Mouse (Mus musculus) CH12.LX (cell line): ENCODE measurements around the gene Itgb4. TPM values are rescaled to one million over a fixed set of nuclear protein-coding genes. Genes with fewer than 3 reads are reported as not detected.
A peak's percentile ranks its signal among the peaks of the same experiment; 100 is the strongest.

Experiments used
- DNase-seq: peaks from one replicate; pipeline ENCODE4 v3.0.0-alpha.2; 2013; ENCODE audit errors: extremely low read depth
- H3K27ac ChIP-seq: 2 replicates; pipeline ENCODE4 v1.5.1; 2012; ENCODE audit warnings: low read depth, mild to moderate bottlenecking, control low read depth, moderate library complexity; ENCODE audit not compliant: insufficient read depth
- H3K27me3 ChIP-seq: replicated peaks from 2 replicates; pipeline ENCODE3; 2012; ENCODE audit warnings: inconsistent platforms
- H3K36me3 ChIP-seq, 2 experiments: replicated peaks in 1 of 2; 2 replicates each; pipeline versions ENCODE3 to v1.6.1; 2012; ENCODE audit warnings: inconsistent platforms in 1 of 2, low read length in 1 of 2, mild to moderate bottlenecking in 1 of 2, mixed read lengths in 1 of 2, moderate library complexity in 1 of 2; ENCODE audit not compliant: control insufficient read depth in 1 of 2, insufficient read depth in 1 of 2
- H3K4me1 ChIP-seq, 2 experiments: 2 replicates each; pipeline ENCODE4 v1.6.1; 2012; ENCODE audit warnings: inconsistent platforms in 1 of 2, moderate library complexity in 1 of 2; ENCODE audit not compliant: insufficient read depth in 2 of 2, control insufficient read depth in 1 of 2
- H3K4me2 ChIP-seq: 2 replicates; pipeline ENCODE4 v1.6.1; 2012; ENCODE audit warnings: low read depth, mild to moderate bottlenecking, control low read depth; ENCODE audit not compliant: poor library complexity, insufficient read depth, severe bottlenecking
- H3K4me3 ChIP-seq, 3 experiments: fragments of 150-350 bp in 1 of 3; sonication (generic) in 1 of 3; replicated peaks in 1 of 3; 2 replicates each; pipeline versions ENCODE3 to v1.5.1; 2011 to 2012; ENCODE audit warnings: low read depth in 2 of 3, low read length in 2 of 3, mild to moderate bottlenecking in 2 of 3, moderate library complexity in 2 of 3, control low read depth in 1 of 3, improper control_type of control experiment in 1 of 3, inconsistent platforms in 1 of 3, mixed read lengths in 1 of 3; ENCODE audit not compliant: poor library complexity in 1 of 3
- H3K79me2 ChIP-seq: replicated peaks from 2 replicates; pipeline ENCODE4 v1.6.1; 2012; ENCODE audit warnings: mild to moderate bottlenecking, moderate library complexity; ENCODE audit not compliant: control insufficient read depth, poor library complexity, insufficient read depth, severe bottlenecking; ENCODE audit errors: extremely low read depth
- H3K9ac ChIP-seq: 2 replicates; pipeline ENCODE4 v1.6.1; 2012; ENCODE audit warnings: low read depth, mild to moderate bottlenecking, control low read depth, moderate library complexity; ENCODE audit not compliant: insufficient read depth
- H3K9me3 ChIP-seq: replicated peaks from 2 replicates; pipeline ENCODE3; 2012; ENCODE audit warnings: low read length, inconsistent platforms, mixed read lengths
- BHLHE40 ChIP-seq: IDR thresholded peaks from 2 replicates; pipeline ENCODE4 v1.6.1; 2011; ENCODE audit warnings: mild to moderate bottlenecking, low read depth, low read length, improper control_type of control experiment
- CHD1 ChIP-seq: IDR thresholded peaks from 2 replicates; pipeline ENCODE4 v1.6.1; 2012; ENCODE audit warnings: low read depth, low read length, improper control_type of control experiment, inconsistent platforms
- CHD2 ChIP-seq: IDR thresholded peaks from 2 replicates; pipeline ENCODE4 v1.6.1; 2011; ENCODE audit warnings: low read length, improper control_type of control experiment
- ELF1 ChIP-seq: IDR thresholded peaks from 2 replicates; pipeline ENCODE4 v1.6.1; 2014; ENCODE audit warnings: low read depth, mild to moderate bottlenecking, inconsistent platforms, low read length, improper control_type of control experiment
- EP300 ChIP-seq: IDR thresholded peaks from 2 replicates; pipeline ENCODE4 v1.6.1; 2011; ENCODE audit warnings: low read length, improper control_type of control experiment
- GABPA ChIP-seq: IDR thresholded peaks from 2 replicates; pipeline ENCODE4 v1.6.1; 2012; ENCODE audit warnings: low read depth, low read length, improper control_type of control experiment, inconsistent platforms; ENCODE audit not compliant: insufficient replicate concordance
- JUND ChIP-seq: conservative IDR thresholded peaks from 2 replicates; pipeline ENCODE4 v1.6.1; 2011; ENCODE audit warnings: low read depth, low read length, improper control_type of control experiment
- KAT2A ChIP-seq: IDR thresholded peaks from 2 replicates; pipeline ENCODE4 v1.6.1; 2012; ENCODE audit warnings: low read length, improper control_type of control experiment, inconsistent platforms; ENCODE audit not compliant: insufficient replicate concordance
- MAFK ChIP-seq: IDR thresholded peaks from 2 replicates; pipeline ENCODE4 v1.6.1; 2011; ENCODE audit warnings: low read length, improper control_type of control experiment; ENCODE audit not compliant: insufficient replicate concordance
- MAX ChIP-seq: IDR thresholded peaks from 2 replicates; pipeline ENCODE4 v1.6.1; 2011; ENCODE audit warnings: low read length, improper control_type of control experiment
- MAZ ChIP-seq: IDR thresholded peaks from 2 replicates; pipeline ENCODE4 v1.6.1; 2012; ENCODE audit warnings: low read depth, mild to moderate bottlenecking, inconsistent platforms, low read length, improper control_type of control experiment, moderate library complexity
- MEF2A ChIP-seq: IDR thresholded peaks from 2 replicates; pipeline ENCODE4 v1.6.1; 2014; ENCODE audit warnings: low read depth, mild to moderate bottlenecking, inconsistent platforms, low read length, improper control_type of control experiment, borderline replicate concordance
- MXI1 ChIP-seq: IDR thresholded peaks from 2 replicates; pipeline ENCODE4 v1.6.1; 2011; ENCODE audit warnings: mild to moderate bottlenecking, low read depth, low read length, improper control_type of control experiment
- MYC ChIP-seq: IDR thresholded peaks from 2 replicates; pipeline ENCODE4 v1.6.1; 2011; ENCODE audit warnings: low read depth, mild to moderate bottlenecking, improper control_type of control experiment, low read length
- NELFE ChIP-seq: IDR thresholded peaks from 2 replicates; pipeline ENCODE4 v1.6.1; 2011; ENCODE audit warnings: low read depth, low read length, improper control_type of control experiment
- NRF1 ChIP-seq: IDR thresholded peaks from 2 replicates; pipeline ENCODE4 v1.6.1; 2014; ENCODE audit warnings: low read depth, mild to moderate bottlenecking, inconsistent platforms, low read length, improper control_type of control experiment, moderate library complexity
- PAX5 ChIP-seq: IDR thresholded peaks from 2 replicates; pipeline ENCODE4 v1.6.1; 2012; ENCODE audit warnings: low read length, inconsistent platforms, mixed read lengths
- POLR2A ChIP-seq: IDR thresholded peaks from 2 replicates; pipeline ENCODE4 v1.6.1; 2011; ENCODE audit warnings: low read depth, mild to moderate bottlenecking, improper control_type of control experiment, low read length
- POLR2AphosphoS2 ChIP-seq: IDR thresholded peaks from 2 replicates; pipeline ENCODE4 v1.6.1; 2011; ENCODE audit warnings: low read depth, low read length, improper control_type of control experiment
- RAD21 ChIP-seq: IDR thresholded peaks from 2 replicates; pipeline ENCODE4 v1.6.1; 2011; ENCODE audit warnings: low read depth, mild to moderate bottlenecking, low read length, improper control_type of control experiment, moderate library complexity
- RCOR1 ChIP-seq: conservative IDR thresholded peaks from 2 replicates; pipeline ENCODE4 v1.6.1; 2012; ENCODE audit warnings: low read depth, mild to moderate bottlenecking, inconsistent platforms, low read length, improper control_type of control experiment
- SIN3A ChIP-seq: IDR thresholded peaks from 2 replicates; pipeline ENCODE4 v1.6.1; 2012; ENCODE audit warnings: low read length, improper control_type of control experiment, inconsistent platforms
- TBP ChIP-seq: conservative IDR thresholded peaks from 2 replicates; pipeline ENCODE4 v1.6.1; 2011; ENCODE audit warnings: low read depth, low read length, improper control_type of control experiment
- TCF12 ChIP-seq: IDR thresholded peaks from 2 replicates; pipeline ENCODE4 v1.6.1; 2014; ENCODE audit warnings: low read depth, mild to moderate bottlenecking, inconsistent platforms, low read length, improper control_type of control experiment
- UBTF ChIP-seq: IDR thresholded peaks from 2 replicates; pipeline ENCODE4 v1.6.1; 2012; ENCODE audit warnings: low read depth, mild to moderate bottlenecking, inconsistent platforms, low read length, improper control_type of control experiment, moderate library complexity
- USF1 ChIP-seq: IDR thresholded peaks from 2 replicates; pipeline ENCODE4 v1.6.1; 2014; ENCODE audit warnings: low read depth, mild to moderate bottlenecking, inconsistent platforms, low read length, improper control_type of control experiment
- USF2 ChIP-seq: conservative IDR thresholded peaks from 2 replicates; pipeline ENCODE4 v1.6.1; 2011; ENCODE audit warnings: low read depth, low read length, improper control_type of control experiment
- ZC3H11A ChIP-seq: IDR thresholded peaks from 2 replicates; pipeline ENCODE4 v1.6.1; 2012; ENCODE audit warnings: low read depth, mild to moderate bottlenecking, inconsistent platforms, low read length, improper control_type of control experiment
- ZKSCAN1 ChIP-seq: IDR thresholded peaks from 2 replicates; pipeline ENCODE4 v1.6.1; 2012; ENCODE audit warnings: low read depth, inconsistent platforms, low read length, improper control_type of control experiment, borderline replicate concordance
- ZMIZ1 ChIP-seq: IDR thresholded peaks from 2 replicates; pipeline ENCODE4 v1.6.1; 2012; ENCODE audit warnings: low read depth, mild to moderate bottlenecking, inconsistent platforms, low read length, improper control_type of control experiment
- ZNF384 ChIP-seq: IDR thresholded peaks from 2 replicates; pipeline ENCODE4 v1.6.1; 2012; ENCODE audit warnings: low read depth, low read length, improper control_type of control experiment, inconsistent platforms
- dilution Hi-C: fragments of 300-500 bp; cut with MboI; formaldehyde crosslinking; loops from 2 replicates; pipeline ENCODE4 v1.14.3; 2020; ENCODE audit warnings: low sequenced_read_pairs; ENCODE audit not compliant: extremely low pct_unique_long_range_greater_than_20kb, extremely low pct_ligation_motif_present
- in situ Hi-C: fragments of 300-500 bp; cut with MboI; formaldehyde crosslinking; loops from 3 replicates; pipeline ENCODE4 v1.14.3; 2019; ENCODE audit warnings: low sequenced_read_pairs, low pct_ligation_motif_present, low pct_unique_long_range_greater_than_20kb, mixed read lengths
- polyA plus RNA-seq: library from polyadenylated mRNA; unstranded; fragments of >175 nt; gene quantifications from 2 replicates; pipeline ENCODE4 v1.2.1, GENCODE M21; 2012; ENCODE audit warnings: low read depth; ENCODE audit not compliant: insufficient read length
- total RNA-seq, 2 experiments: library from RNA; depleted of rRNA; stranded (reverse); fragments of 300-350 nt in 1 of 2; fragments of >200 nt in 1 of 2; gene quantifications; 2 replicates each; pipeline ENCODE4 v1.2.3; 2012 to 2014

Gene Itgb4
- total and polyA plus RNA-seq, 3 experiments: 0.42 to 6.3 (median 0.59) TPM

GRCm38 (mm10) chr11:116030088-116030897 lies 55.8 kb downstream of the Itgb4 start, which contains the start of gene Unk (continued):
- TF ChIP-seq ZKSCAN1 (no peak), NRF1 (peak; percentile 96), NELFE (peak; percentile 70), MYC (peak; percentile 94)

GRCm38 (mm10) chr11:116030898-116031845 lies 56.7 kb downstream of the Itgb4 start:
- Histone ChIP-seq H3K36me3 (peaks cover 4 to 25% of the 10 kb centered on the region in 2 experiments), H3K9me3 (no peaks in the 10 kb centered on the region), H3K27me3 (peaks cover 17% of the 10 kb centered on the region), H3K4me1 (peaks cover 5 to 36% of the 10 kb centered on the region in 2 experiments; a peak in 3 of 4 replicates), H3K4me2 (peak overlapping the region; percentile 70), H3K4me3 (peak overlapping the region; percentile 67 to 100 (median 74)), H3K9ac (peak overlapping the region; percentile 94), H3K27ac (peak overlapping the region; percentile 88), H3K79me2 (peaks cover 54% of the 10 kb centered on the region)
- in situ Hi-C loops: loop anchor here (5.0 kb wide), 1 partner anchor 36 kb away; no protein-coding TSS in a partner anchor
- dilution Hi-C loops: no loop called here
- peak; percentile 84 for DNase-seq
- TF ChIP-seq JUND (peak; percentile 98), ELF1 (0 out of 2 replicates have a peak, but pooled peaks have one; percentile 8), CHD2 (no peak), NRF1 (peak; percentile 38; the same call in 1 of the 2 replicates), ZMIZ1 (peak; percentile 69), MAFK (no peak), USF1 (no peak), MEF2A (peak; percentile 55; the same call in 1 of the 2 replicates), MYC (no peak; the same call in 1 of the 2 replicates), TBP (peak; percentile 68), EP300 (peak; percentile 66; the same call in 1 of the 2 replicates), ZNF384 (no peak), PAX5 (no peak), RCOR1 (peak; percentile 64; the same call in 1 of the 2 replicates), POLR2AphosphoS2 (no peak), UBTF (peak; percentile 68), RAD21 (no peak), MAZ (no peak; the same call in 1 of the 2 replicates), KAT2A (0 out of 2 replicates have a peak, but pooled peaks have one; percentile 29), BHLHE40 (peak; percentile 60), ZKSCAN1 (peak; percentile 93), GABPA (no peak), NELFE (0 out of 2 replicates have a peak, but pooled peaks have one; percentile 36), ZC3H11A (no peak), TCF12 (peak; percentile 16; the same call in 1 of the 2 replicates), SIN3A (peak; percentile 73), CHD1 (peak; percentile 90; the same call in 1 of the 2 replicates), MAX (peak; percentile 81; the same call in 1 of the 2 replicates), POLR2A (no peak; the same call in 1 of the 2 replicates), USF2 (no peak), MXI1 (peak; percentile 63; the same call in 1 of the 2 replicates)
